Mouse (Mus musculus) megakaryocyte-erythroid progenitor cell, adult 5-6 weeks (primary cell): Measurements from ENCODE around the gene Apol10b. TPM values are rescaled to one million over a fixed set of nuclear protein-coding genes. Genes with fewer than 3 reads are reported as not detected.
"Not testable (repeated sequence)": the region's sequence is repeated elsewhere in the genome, so short reads cannot be mapped to it uniquely, and the experiment has no call there.

Experiments
- ATAC-seq: replicated peaks from 2 replicates; pipeline ENCODE4 v1.8.0; 2016; ENCODE audit warnings: mild to moderate bottlenecking, inconsistent platforms; ENCODE audit not compliant: severe bottlenecking, poor library complexity, low FRiP score, low TSS enrichment
- total RNA-seq, 2 experiments: library from RNA; stranded (forward) in 1 of 2; stranded (reverse) in 1 of 2; fragments of 200-1000, 215-1000 nt in 1 of 2; fragments of >200 nt in 1 of 2; fragmentation: Nextera tagmentation in 1 of 2; gene quantifications; 2 replicates each; pipeline ENCODE4 v1.2.3; 2014 to 2017

The Apol10b gene
- total RNA-seq (2014; fragmentation: Nextera tagmentation) = not detected in 2 replicates
- total RNA-seq (2017) = not detected in 2 replicates

DNA sequence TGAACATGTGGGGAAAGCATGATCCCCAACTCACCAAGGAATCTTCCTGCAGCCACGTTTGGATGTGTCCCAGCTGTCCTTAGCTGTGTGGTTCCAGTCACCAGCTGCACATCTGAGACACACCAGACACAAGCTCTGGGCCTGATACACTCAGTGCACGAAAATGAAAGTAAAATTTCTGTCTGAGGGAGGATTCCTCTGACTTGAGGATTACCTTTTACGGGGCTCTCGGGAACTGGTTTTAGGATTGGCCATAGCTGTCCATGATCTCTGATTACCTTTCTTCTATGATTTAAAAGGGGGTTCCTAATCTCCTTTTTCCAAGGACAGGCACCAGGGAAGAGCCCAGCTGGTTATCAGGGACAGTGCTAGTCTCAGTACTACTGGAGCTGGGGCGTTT lies at the start of gene Apol10b:
TSS of gene Apol10b (minus strand) at position 165 of the 400 bp plus-strand sequence.
- ATAC-seq = no peak

DNA sequence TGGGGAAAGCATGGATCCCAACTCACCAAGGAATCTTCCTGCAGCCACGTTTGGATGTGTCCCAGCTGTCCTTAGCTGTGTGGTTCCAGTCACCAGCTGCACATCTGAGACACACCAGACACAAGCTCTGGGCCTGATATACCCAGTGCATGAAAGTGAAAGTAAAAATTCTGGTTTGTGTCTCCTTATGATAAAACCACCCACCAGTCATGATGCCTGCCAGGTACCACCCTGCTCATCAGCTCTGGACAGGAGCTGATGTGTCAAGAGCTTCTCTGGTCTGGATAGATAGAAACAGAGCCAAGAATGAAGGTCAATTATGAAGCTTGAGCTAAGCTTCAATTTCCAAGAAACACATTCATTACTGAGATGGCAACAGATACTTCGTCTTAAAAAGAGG lies 47.3 kb upstream of the Apol10b start, which contains the start of gene Apol11b:
TSS of gene Apol11b (minus strand) at position 111 of the 400 bp plus-strand sequence.
- ATAC-seq = peak; percentile 57

- ATAC-seq = not testable (repeated sequence)
Measured at GRCm38 (mm10) chr15:77629822-77630221, 33.9 kb upstream of the Apol10b start.

- not testable (repeated sequence) for ATAC-seq
Measured at GRCm38 (mm10) chr15:77628647-77629046, 32.7 kb upstream of the Apol10b start.

DNA sequence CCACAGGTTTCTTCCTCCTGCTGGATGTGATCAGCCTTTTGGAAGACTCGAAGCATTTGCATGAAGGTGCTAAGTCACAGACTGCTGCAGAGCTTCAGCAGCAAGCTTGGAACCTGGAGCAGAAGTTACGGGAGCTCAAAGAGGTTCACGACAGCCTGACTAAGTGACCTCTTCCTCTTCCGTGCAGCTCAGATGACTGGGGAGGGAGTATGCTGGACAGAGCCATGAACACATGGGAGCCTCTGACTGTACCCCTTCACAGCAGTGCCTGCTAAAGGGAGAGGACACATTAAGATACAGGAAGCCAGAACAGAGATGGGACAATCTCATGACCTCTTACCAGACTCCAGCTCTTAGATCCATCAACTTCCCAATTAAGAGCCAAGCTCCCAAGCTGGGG lies 30.5 kb upstream of the Apol10b start:
- not testable (repeated sequence) for ATAC-seq

DNA sequence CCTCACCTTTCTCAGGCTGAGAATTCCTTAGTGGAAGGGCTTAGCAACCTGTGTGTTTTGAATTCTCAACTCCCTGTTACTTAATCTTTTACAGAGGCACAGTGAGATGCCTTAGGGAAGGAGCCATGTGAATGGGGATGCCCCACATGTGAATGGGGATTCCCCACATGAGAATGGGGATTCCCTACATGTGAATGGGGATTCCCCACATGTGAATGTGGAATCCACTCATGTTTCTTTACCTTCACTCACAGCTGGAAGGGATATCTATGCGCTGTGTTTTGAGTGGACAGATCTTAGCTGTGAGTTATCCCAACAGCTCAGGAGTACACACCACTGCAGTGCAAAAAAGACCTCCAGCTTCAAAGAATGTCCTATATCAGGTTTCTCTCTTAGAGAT lies 28.8 kb upstream of the Apol10b start:
- no peak for ATAC-seq

- no peak for ATAC-seq
Measured at GRCm38 (mm10) chr15:77606069-77606468, 10.1 kb upstream of the Apol10b start.

DNA sequence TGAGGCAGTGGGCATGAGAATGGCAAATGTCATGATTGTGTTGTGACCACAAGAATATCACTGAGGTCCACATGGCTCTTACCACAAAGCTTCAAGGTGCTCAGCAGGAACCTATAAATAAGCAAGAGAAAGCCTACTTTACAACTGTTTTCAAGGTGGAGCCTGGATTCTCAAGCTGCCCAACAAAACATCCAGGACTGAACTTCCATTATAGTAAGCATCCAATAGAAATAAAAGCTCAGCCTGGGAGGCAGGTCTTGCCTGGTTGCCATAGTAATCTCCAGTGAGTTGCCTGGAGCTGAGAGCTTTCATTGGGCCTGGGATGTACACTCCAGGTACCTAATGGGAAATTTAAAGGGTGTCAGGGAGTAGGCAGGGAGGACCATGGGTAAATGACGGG lies 3.0 kb upstream of the Apol10b start, which contains the start of gene Gm36245:
TSS of gene Gm36245 (plus strand) at position 301 of the 400 bp plus-strand sequence.
- ATAC-seq = no peak

- ATAC-seq = no peak
Measured at GRCm38 (mm10) chr15:77598429-77598828, 2.5 kb upstream of the Apol10b start.

DNA sequence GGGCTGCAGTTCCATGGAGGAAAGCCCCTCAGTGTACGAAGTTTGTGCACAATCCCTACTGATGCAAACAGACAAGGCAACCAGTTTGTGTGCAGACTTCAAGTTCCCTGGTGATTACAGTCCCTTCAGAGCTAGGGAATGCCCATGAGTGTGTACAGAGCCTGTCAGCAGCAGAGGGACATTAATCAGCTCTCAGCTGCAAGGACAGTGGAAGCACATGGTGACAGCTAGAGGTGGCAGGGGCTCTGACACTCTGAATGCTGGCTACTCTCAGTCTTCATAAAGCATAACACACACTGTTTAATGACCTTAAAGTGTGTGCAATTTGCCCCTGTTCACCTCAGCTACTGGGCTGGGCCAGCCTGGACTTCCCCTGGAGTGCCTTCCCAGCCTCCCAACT lies 2.4 kb downstream of the Apol10b start:
- ATAC-seq = no peak

GRCm38 (mm10) chr15:77590881-77591280 lies 5.0 kb downstream of the Apol10b start:
- no peak for ATAC-seq

DNA sequence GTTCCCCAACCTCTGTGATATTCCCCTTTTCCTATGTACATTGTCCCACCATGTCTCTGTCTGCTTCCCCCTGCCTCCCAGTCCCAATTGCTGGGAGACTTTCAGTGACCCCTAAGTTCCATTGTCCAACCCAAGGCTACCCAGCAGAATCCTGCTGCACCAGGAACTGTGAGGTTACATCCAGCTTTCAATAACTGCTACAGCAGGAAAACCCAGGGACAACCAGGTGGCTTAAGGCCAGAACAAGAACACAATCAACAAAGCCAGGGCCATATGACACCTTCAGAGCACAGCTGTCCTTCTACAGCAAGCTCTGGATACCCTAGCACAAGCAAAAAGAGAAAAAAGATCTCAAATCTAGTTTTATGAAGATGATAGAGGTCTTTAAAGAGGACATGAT lies 6.9 kb downstream of the Apol10b start:
- no peak for ATAC-seq

DNA sequence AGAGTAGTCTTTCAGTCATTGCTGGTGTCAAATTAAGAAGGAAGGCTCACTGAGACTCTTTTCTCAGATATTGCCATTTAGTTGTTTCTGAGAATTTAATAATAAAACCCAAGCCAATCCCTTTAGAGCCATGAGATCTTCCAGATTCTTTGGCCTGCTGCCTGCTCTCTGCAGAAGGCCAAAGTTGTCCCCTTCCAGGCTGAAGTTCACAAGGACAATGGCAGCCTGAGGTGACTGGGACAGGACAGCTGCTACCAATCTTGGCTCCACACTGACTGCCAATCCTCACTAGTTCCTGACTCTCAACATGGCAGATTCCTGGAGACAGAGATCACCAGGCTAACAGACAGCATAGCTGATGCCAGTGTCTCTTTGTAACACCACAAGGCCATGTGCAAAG lies 8.9 kb downstream of the Apol10b start:
- ATAC-seq = no peak

GRCm38 (mm10) chr15:77581681-77582080 lies 14.2 kb downstream of the Apol10b start:
- ATAC-seq = no peak

- no peak for ATAC-seq
Measured at GRCm38 (mm10) chr15:77579311-77579710, 16.6 kb downstream of the Apol10b start.

- ATAC-seq = no peak
Measured at GRCm38 (mm10) chr15:77578801-77579200, 17.1 kb downstream of the Apol10b start.

DNA sequence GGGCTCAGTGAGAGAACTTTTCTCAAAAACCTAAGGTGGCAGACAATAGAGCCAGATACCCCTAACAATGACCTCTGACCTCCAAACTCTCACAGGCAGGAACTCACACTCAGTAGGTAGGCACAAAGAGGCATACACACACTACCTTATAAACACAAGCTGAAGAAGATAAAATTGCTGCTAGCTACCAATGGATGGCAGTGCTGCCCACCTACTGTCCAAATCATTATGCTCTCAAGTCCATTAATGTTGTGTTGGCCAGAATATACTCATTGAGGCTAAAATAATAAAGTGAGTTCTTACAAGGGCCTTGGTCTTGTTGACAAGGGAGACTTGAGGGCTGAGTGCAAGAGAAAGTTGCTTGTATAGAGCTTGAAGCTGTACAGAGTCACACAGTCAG lies 32.7 kb downstream of the Apol10b start:
- ATAC-seq = no peak

DNA sequence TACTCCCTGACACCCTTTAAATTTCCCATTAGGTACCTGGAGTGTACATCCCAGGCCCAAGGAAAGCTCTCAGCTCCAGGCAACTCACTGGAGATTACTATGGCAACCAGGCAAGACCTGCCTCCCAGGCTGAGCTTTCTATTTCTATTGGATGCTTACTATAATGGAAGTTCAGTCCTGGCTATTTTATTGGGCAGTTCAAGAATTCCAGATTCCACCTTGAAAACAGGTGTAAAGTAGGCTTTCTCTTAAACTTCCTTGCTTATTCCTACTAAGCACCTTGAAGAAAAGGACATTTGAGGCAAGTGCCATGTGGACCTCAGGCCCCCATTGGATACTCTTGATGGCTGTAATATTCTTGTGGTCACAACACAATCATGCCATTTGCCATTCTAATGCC lies 34.1 kb downstream of the Apol10b start, which contains the start of gene 1700025B11Rik:
TSS of gene 1700025B11Rik (minus strand) at position 101 of the 400 bp plus-strand sequence.
- no peak for ATAC-seq

GRCm38 (mm10) chr15:77539221-77539620 lies 56.7 kb downstream of the Apol10b start:
- ATAC-seq = not testable (repeated sequence)
